ENCODE assay signal across 25 mouse cellular contexts in the genomic region with DNA sequence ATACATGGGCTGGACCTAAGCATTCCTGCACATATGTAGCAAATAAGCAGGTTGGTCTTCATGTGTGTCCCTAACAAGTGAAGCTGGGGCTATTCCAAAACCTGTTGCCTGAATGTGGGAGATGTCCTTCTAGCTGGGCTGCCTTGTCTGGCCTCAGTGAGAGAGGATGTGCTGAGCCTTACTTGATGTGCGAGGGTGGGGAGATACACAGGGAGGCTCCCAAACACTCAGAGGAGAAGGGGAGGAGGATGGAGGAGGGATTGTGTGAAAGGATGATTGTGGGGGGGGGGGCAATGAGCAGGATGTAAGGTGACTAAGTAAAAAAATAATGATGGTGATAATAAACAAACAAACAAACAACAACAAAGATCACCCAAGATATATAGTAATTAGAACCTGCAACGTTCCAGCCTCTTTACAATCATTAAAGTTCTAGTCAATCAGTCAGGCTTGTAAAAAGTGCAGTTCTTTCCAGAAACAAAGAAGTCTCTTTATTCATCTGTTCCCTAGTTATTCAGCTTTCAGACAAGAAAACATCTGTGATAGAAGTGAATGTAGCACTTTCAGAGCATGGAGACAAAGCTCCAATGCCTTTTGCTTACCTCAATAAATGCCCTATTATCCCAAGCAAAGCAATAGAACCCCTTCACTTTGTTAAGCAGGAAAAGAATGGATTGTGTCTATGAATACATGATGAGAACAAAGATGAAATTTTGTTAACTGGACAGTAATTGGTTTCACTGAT.
DNase-seq lines count a peak whose midpoint lies in the region; ATAC-seq lines count a peak whose summit lies in the region.
"Had no signal": no experiment of that assay in that cellular context is flagged by ENCODE, and none has a peak within 500 bp of the region (broad histone marks: within the 10 kb centered on the region; RNA-seq: fewer than 3 reads in every experiment).

No protein-coding gene starts in this region.

- no peaks in the 10 kb centered on the region for H3K36me3 ChIP-seq in embryonic facial prominence, embryonic 11.5 days (replicated peaks; ENCODE audit: control insufficient read depth, insufficient read depth, low read depth, low read length)
- H3K36me3 ChIP-seq in embryonic facial prominence, embryonic 10.5 days (replicated peaks): no peaks in the 10 kb centered on the region
- H3K36me3 ChIP-seq in midbrain, embryonic 13.5 days: no peaks in the 10 kb centered on the region
- H3K36me3 ChIP-seq in midbrain, embryonic 15.5 days (replicated peaks): no peaks in the 10 kb centered on the region
- H3K36me3 ChIP-seq: G1E; hindbrain, embryonic 13.5 days; neural tube, embryonic 12.5 days had no signal

- H3K4me3 ChIP-seq in embryonic facial prominence, embryonic 11.5 days (ENCODE audit: low read depth, low read length): no peak overlapping the region
- H3K4me3 ChIP-seq in embryonic facial prominence, embryonic 10.5 days: no peak overlapping the region
- no peak overlapping the region for H3K4me3 ChIP-seq in midbrain, embryonic 13.5 days (replicated peaks)
- H3K4me3 ChIP-seq in midbrain, embryonic 15.5 days: no peak overlapping the region
- H3K4me3 ChIP-seq: hindbrain, embryonic 13.5 days; myocyte; neural tube, embryonic 12.5 days had no signal

- H3K27me3 ChIP-seq in embryonic facial prominence, embryonic 11.5 days (ENCODE audit: control insufficient read depth, insufficient read depth, low read length): no peaks in the 10 kb centered on the region
- no peaks in the 10 kb centered on the region for H3K27me3 ChIP-seq in embryonic facial prominence, embryonic 10.5 days (replicated peaks; ENCODE audit: low read depth, poor library complexity, severe bottlenecking)
- H3K27me3 ChIP-seq in midbrain, embryonic 13.5 days: no peaks in the 10 kb centered on the region
- H3K27me3 ChIP-seq in midbrain, embryonic 15.5 days (replicated peaks): no peaks in the 10 kb centered on the region
- H3K27me3 ChIP-seq: hindbrain, embryonic 13.5 days; neural tube, embryonic 12.5 days; Patski had no signal

- no peaks in the 10 kb centered on the region for H3K9me3 ChIP-seq in embryonic facial prominence, embryonic 11.5 days (replicated peaks; ENCODE audit: control insufficient read depth, low read length)
- no peaks in the 10 kb centered on the region for H3K9me3 ChIP-seq in embryonic facial prominence, embryonic 10.5 days
- H3K9me3 ChIP-seq in midbrain, embryonic 13.5 days: no peaks in the 10 kb centered on the region
- H3K9me3 ChIP-seq in midbrain, embryonic 15.5 days: no peaks in the 10 kb centered on the region
- H3K9me3 ChIP-seq: hindbrain, embryonic 13.5 days; neural tube, embryonic 12.5 days had no signal

- H3K4me2 ChIP-seq in embryonic facial prominence, embryonic 11.5 days (ENCODE audit: low read depth, low read length): no peak overlapping the region
- no peak overlapping the region for H3K4me2 ChIP-seq in midbrain, embryonic 13.5 days (replicated peaks)
- H3K4me2 ChIP-seq in midbrain, embryonic 15.5 days: no peak overlapping the region
- H3K4me2 ChIP-seq: hindbrain, embryonic 13.5 days; neural tube, embryonic 12.5 days had no signal

- H3K9ac ChIP-seq in embryonic facial prominence, embryonic 11.5 days (replicated peaks; ENCODE audit: low read length): no peak overlapping the region
- H3K9ac ChIP-seq in midbrain, embryonic 13.5 days (replicated peaks): no peak overlapping the region
- H3K9ac ChIP-seq in midbrain, embryonic 15.5 days: no peak overlapping the region
- H3K9ac ChIP-seq: hindbrain, embryonic 13.5 days; liver, embryonic 14.5 days; neural tube, embryonic 12.5 days had no signal

- H3K4me1 ChIP-seq in embryonic facial prominence, embryonic 11.5 days (ENCODE audit: control insufficient read depth, insufficient read depth, low read length): no peaks in the 10 kb centered on the region
- H3K4me1 ChIP-seq in embryonic facial prominence, embryonic 10.5 days: no peaks in the 10 kb centered on the region
- H3K4me1 ChIP-seq in midbrain, embryonic 13.5 days (replicated peaks): 0 out of 2 replicates have a peak, but pooled peaks cover 2% of the 10 kb centered on the region
- H3K4me1 ChIP-seq in midbrain, embryonic 15.5 days: no peaks in the 10 kb centered on the region
- H3K4me1 ChIP-seq: hindbrain, embryonic 13.5 days; neural tube, embryonic 12.5 days had no signal

- 0 out of 2 replicates have a peak, but pooled peaks have one; percentile 44 for ATAC-seq in embryonic facial prominence, embryonic 11.5 days (replicated peaks; ENCODE audit: insufficient number of reproducible peaks, low FRiP score, low TSS enrichment, low read depth)
- ATAC-seq in frontal cortex, adult (ENCODE audit: low TSS enrichment): peak; percentile 80
- 0 out of 2 replicates have a peak, but pooled peaks have one; percentile 45 for ATAC-seq in midbrain, embryonic 13.5 days
- no peak for ATAC-seq in midbrain, embryonic 15.5 days (replicated peaks)
- ATAC-seq: inflammation-experienced regulatory T-cells, adult 6 months; Patski had no signal

- no peak overlapping the region for H3K27ac ChIP-seq in embryonic facial prominence, embryonic 11.5 days (replicated peaks; ENCODE audit: low read depth, low read length)
- no peak overlapping the region for H3K27ac ChIP-seq in embryonic facial prominence, embryonic 10.5 days (replicated peaks)
- no peak overlapping the region for H3K27ac ChIP-seq in midbrain, embryonic 13.5 days
- no peak overlapping the region for H3K27ac ChIP-seq in midbrain, embryonic 15.5 days
- H3K27ac ChIP-seq: hindbrain, embryonic 13.5 days; liver, embryonic 14.5 days; neural tube, embryonic 12.5 days had no signal

- DNase-seq in embryonic facial prominence, embryonic 11.5 days (ENCODE audit: low spot score): no peak
- no peak for DNase-seq in embryonic facial prominence, embryonic 10.5 days (ENCODE audit: low spot score)
- DNase-seq in frontal cortex, adult 2 months (ENCODE audit: extremely low spot score in 1 of 2, low spot score in 1 of 2): no peak
- DNase-seq in telencephalon, adult 2 months (ENCODE audit: low read depth, low spot score): peak; percentile 40
- DNase-seq in layer of hippocampus, adult 11-12 months (ENCODE audit: low spot score): no peak
- DNase-seq: adrenal gland, postnatal 10 days; cerebellum, adult 11-12 months; cerebellum, adult 9-11 months; gastrocnemius, postnatal 10 days; heart, postnatal 14 days; kidney, adult 11 months; kidney, postnatal 14 days; liver; lung, adult 2 months; lung, postnatal 10 days had no signal

- 35% methylated on average over 2 of the region's 2 CpGs for WGBS in embryonic facial prominence, embryonic 11.5 days
- WGBS in embryonic facial prominence, embryonic 10.5 days: 37% methylated on average over 2 of the region's 2 CpGs
- 40% methylated on average over 2 of the region's 2 CpGs for WGBS in midbrain, embryonic 13.5 days
- WGBS in midbrain, embryonic 15.5 days: 63% methylated on average over 2 of the region's 2 CpGs
